ENCODE assay signal across 19 mouse cellular contexts in genomic region chr5:105410521-105411293, GRCm38 (mm10). TPM values are rescaled to one million over a fixed set of nuclear protein-coding genes. Genes with fewer than 3 reads are reported as not detected.
DNase-seq lines count a peak whose midpoint lies in the region; ATAC-seq lines count a peak whose summit lies in the region.
"Had no signal": no experiment of that assay in that cellular context is flagged by ENCODE, and none has a peak within 500 bp of the region (broad histone marks: within the 10 kb centered on the region; RNA-seq: fewer than 3 reads in every experiment).

No protein-coding gene starts in this region.

- H3K36me3 ChIP-seq in heart, embryonic 10.5 days = no peaks in the 10 kb centered on the region
- H3K36me3 ChIP-seq: embryonic facial prominence, embryonic 12.5 days; kidney, embryonic 15.5 days; midbrain, embryonic 13.5 days had no signal

- no peaks in the 10 kb centered on the region for H3K9me3 ChIP-seq in heart, embryonic 10.5 days
- H3K9me3 ChIP-seq: embryonic facial prominence, embryonic 12.5 days; forebrain, embryonic 13.5 days; kidney, embryonic 15.5 days; midbrain, embryonic 13.5 days had no signal

- H3K27me3 ChIP-seq in heart, embryonic 10.5 days (ENCODE audit: insufficient read depth, poor library complexity, severe bottlenecking) = no peaks in the 10 kb centered on the region
- H3K27me3 ChIP-seq: kidney, embryonic 15.5 days had no signal

- peak overlapping the region; percentile 47 for H3K27ac ChIP-seq in heart, embryonic 10.5 days
- H3K27ac ChIP-seq: embryonic facial prominence, embryonic 12.5 days; forebrain, embryonic 13.5 days; kidney, embryonic 15.5 days; midbrain, embryonic 13.5 days had no signal

- H3K4me1 ChIP-seq in heart, embryonic 10.5 days = peaks cover 10% of the 10 kb centered on the region; the same call in 1 of the 2 replicates

- ATAC-seq in megakaryocyte-erythroid progenitor cell, adult 5-6 weeks (replicated peaks; ENCODE audit: low FRiP score, low TSS enrichment, poor library complexity, severe bottlenecking) = peak; percentile 76
- ATAC-seq: forebrain, embryonic 13.5 days; inflammation-experienced regulatory T-cells, adult 6 months; midbrain, embryonic 13.5 days had no signal

- no peak overlapping the region for H3K4me3 ChIP-seq in heart, embryonic 10.5 days
- H3K4me3 ChIP-seq: embryonic facial prominence, embryonic 12.5 days; forebrain, embryonic 13.5 days; kidney, embryonic 15.5 days; midbrain, embryonic 13.5 days had no signal

- WGBS in heart, embryonic 10.5 days = 60% methylated on average over 6 of the region's 6 CpGs

- peak; percentile 91 for DNase-seq in heart, embryonic 10.5 days (ENCODE audit: low spot score)
- DNase-seq in heart, adult 8-10 months (ENCODE audit: low spot score) = no peak
- peak; percentile 31 for DNase-seq in right cerebral cortex, postnatal 25 days
- no peak for DNase-seq in right cerebral cortex, postnatal 4 days
- peak; percentile 77 for DNase-seq in liver
- DNase-seq in ovary, adult 18-20 months (ENCODE audit: low spot score) = no peak
- DNase-seq in gastrocnemius, postnatal 25 days = no peak
- DNase-seq: adrenal gland, postnatal 25 days; B cell, adult 2 months; cerebellum, postnatal 36 days; heart, postnatal 36 days; lung, postnatal 14 days; thymus, adult 18-20 months had no signal

RNA-seq across cellular contexts. Expression of gene Lrrc8b, which starts 4.9 kb away (rescaled TPM):
- polyA plus RNA-seq in heart, embryonic 10.5 days (2016; fragmentation: Nextera tagmentation; extraction: Ambion mirVana) = 5.5 and 6.0 TPM in 2 replicates
- 1 to 10 TPM; 3.9 to 5.6 (median 4.2) TPM for total RNA-seq in heart, adult 8-10 months (2022)
- 13.2 and 16.6 TPM in 2 replicates for total RNA-seq in megakaryocyte-erythroid progenitor cell, adult 5-6 weeks (2014; fragmentation: Nextera tagmentation)
- total RNA-seq in megakaryocyte-erythroid progenitor cell, adult 5-6 weeks (2017) = 5.4 and 7.3 TPM in 2 replicates
- total RNA-seq in gastrocnemius, postnatal 25 days (2021) = 1 to 10 TPM; 1.5 to 2.6 TPM

Comparison
In these comparisons a context has a peak if more than half of its experiments do, and no peak if none do; other contexts are left out.
1. DNase-seq: peak in heart, embryonic 10.5 days (single experiment), right cerebral cortex, postnatal 25 days (single experiment) and liver (single experiment); none in heart, adult 8-10 months (single experiment), right cerebral cortex, postnatal 4 days (single experiment), ovary, adult 18-20 months (single experiment) and gastrocnemius, postnatal 25 days (single experiment).